13 mouse cellular contexts compared by ENCODE assay signal in genomic region chr11:105885558-105885957, GRCm38 (mm10).
"Had no signal": no experiment of that assay in that cellular context is flagged by ENCODE, and none has a peak within 500 bp of the region (broad histone marks: within the 10 kb centered on the region; RNA-seq: fewer than 3 reads in every experiment).

No protein-coding gene starts in this region.

- H3K9me3 ChIP-seq: intestine, embryonic 15.5 days; limb, embryonic 13.5 days; midbrain, embryonic 15.5 days; neural tube, embryonic 12.5 days had no signal

- H3K4me1 ChIP-seq: intestine, embryonic 15.5 days; limb, embryonic 13.5 days; midbrain, embryonic 15.5 days; neural tube, embryonic 12.5 days had no signal

- ATAC-seq: intestine, embryonic 15.5 days; midbrain, embryonic 15.5 days had no signal

- H3K4me3 ChIP-seq: intestine, embryonic 15.5 days; limb, embryonic 13.5 days; midbrain, embryonic 15.5 days; neural tube, embryonic 12.5 days had no signal

- H3K27me3 ChIP-seq: intestine, embryonic 15.5 days; limb, embryonic 13.5 days; midbrain, embryonic 15.5 days; neural tube, embryonic 12.5 days had no signal

- DNase-seq: kidney, adult 2 months; kidney, postnatal 25 days; layer of hippocampus, postnatal 36 days; lung, adult 18-20 months; lung, postnatal 36 days; thymus, adult 2 months; thymus, postnatal 25 days had no signal

- H3K36me3 ChIP-seq: intestine, embryonic 15.5 days had no signal

- H3K9ac ChIP-seq: intestine, embryonic 15.5 days; limb, embryonic 13.5 days; midbrain, embryonic 15.5 days; neural tube, embryonic 12.5 days had no signal

- H3K4me2 ChIP-seq: intestine, embryonic 15.5 days; limb, embryonic 13.5 days; midbrain, embryonic 11.5 days; midbrain, embryonic 15.5 days; neural tube, embryonic 12.5 days had no signal

- H3K27ac ChIP-seq: intestine, embryonic 15.5 days; limb, embryonic 13.5 days; midbrain, embryonic 15.5 days; neural tube, embryonic 12.5 days; stomach, postnatal 0 days had no signal
